Mouse (Mus musculus) erythroblast, adult 5-6 weeks (primary cell): Measurements from ENCODE around the gene Cyp2d34. TPM values are rescaled to one million over a fixed set of nuclear protein-coding genes. Genes with fewer than 3 reads are reported as not detected.

Experiments
- ATAC-seq: replicated peaks from 2 replicates; pipeline ENCODE4 v1.8.0; 2016; ENCODE audit warnings: moderate number of reproducible peaks, mild to moderate bottlenecking, moderate TSS enrichment, inconsistent platforms; ENCODE audit not compliant: poor library complexity, low FRiP score, severe bottlenecking
- total RNA-seq, 2 experiments: library from RNA; stranded (forward) in 1 of 2; stranded (reverse) in 1 of 2; fragments of 150-400 nt in 1 of 2; fragments of 200-764, 138-1000 nt in 1 of 2; gene quantifications; 2 replicates each; pipeline versions ENCODE4 v1.2.3 to v1.2.4; 2015 to 2017; ENCODE audit warnings: low replicate concordance in 2 of 2

The Cyp2d34 gene
- total RNA-seq (2015; ENCODE audit: low replicate concordance) (not detected in 2 replicates), total RNA-seq (2017; ENCODE audit: low replicate concordance) (not detected in 2 replicates)

- no peak for ATAC-seq
These were observed at the start of gene Cyp2d34 for GRCm38 (mm10) chr15:82620531-82621202. Gene Cyp2d34, minus strand, starts transcription at chr15:82620946.

- ATAC-seq, result no peak
These were observed 35.6 kb upstream of the Cyp2d34 start for GRCm38 (mm10) chr15:82656346-82656745.

- no peak for ATAC-seq
These were observed 23.6 kb upstream of the Cyp2d34 start for GRCm38 (mm10) chr15:82644371-82644770.

GRCm38 (mm10) chr15:82643771-82644170, 23.0 kb upstream of the Cyp2d34 start:
- ATAC-seq, result no peak

GRCm38 (mm10) chr15:82642771-82643170, 22.0 kb upstream of the Cyp2d34 start:
- no peak for ATAC-seq

GRCm38 (mm10) chr15:82641921-82642320, 21.2 kb upstream of the Cyp2d34 start:
- no peak for ATAC-seq

GRCm38 (mm10) chr15:82641390-82641789, 20.6 kb upstream of the Cyp2d34 start:
- ATAC-seq, result no peak

- no peak for ATAC-seq
These were observed 19.5 kb upstream of the Cyp2d34 start for GRCm38 (mm10) chr15:82640201-82640600.

GRCm38 (mm10) chr15:82637130-82638075, 16.7 kb upstream of the Cyp2d34 start:
- ATAC-seq, result no peak

GRCm38 (mm10) chr15:82634976-82635375, 14.2 kb upstream of the Cyp2d34 start:
- ATAC-seq, result no peak

- no peak for ATAC-seq
These were observed 1.2 kb upstream of the Cyp2d34 start for GRCm38 (mm10) chr15:82621993-82622392.

GRCm38 (mm10) chr15:82618362-82619020, 2.3 kb downstream of the Cyp2d34 start:
- ATAC-seq, result no peak

- ATAC-seq, result no peak
These were observed 38.1 kb downstream of the Cyp2d34 start for GRCm38 (mm10) chr15:82582621-82583020.

GRCm38 (mm10) chr15:82579071-82579470, 41.7 kb downstream of the Cyp2d34 start:
- ATAC-seq, result no peak

- ATAC-seq, result no peak
These were observed 47.9 kb downstream of the Cyp2d34 start for GRCm38 (mm10) chr15:82572856-82573255.

Other genes starting within 250 kb of the Cyp2d34 start
- gene Cyp2d22, start 240.7 kb downstream of the Cyp2d34 start, total RNA-seq (2015; ENCODE audit: low replicate concordance), result not detected in 2 replicates
- 0.26 TPM in 1 of 2 replicates, not detected in the other for gene Cyp2d22, start 240.7 kb downstream of the Cyp2d34 start, total RNA-seq (2017; ENCODE audit: low replicate concordance)
- not detected in 2 replicates for gene Cyp2d11, start 226.9 kb downstream of the Cyp2d34 start, total RNA-seq (2015; ENCODE audit: low replicate concordance)
- not detected in 2 replicates for gene Cyp2d11, start 226.9 kb downstream of the Cyp2d34 start, total RNA-seq (2017; ENCODE audit: low replicate concordance)
- not detected in 2 replicates for gene Cyp2d10, start 213.8 kb downstream of the Cyp2d34 start, total RNA-seq (2015; ENCODE audit: low replicate concordance)
- not detected in 2 replicates for gene Cyp2d10, start 213.8 kb downstream of the Cyp2d34 start, total RNA-seq (2017; ENCODE audit: low replicate concordance)
- not detected in 2 replicates for gene Cyp2d9, start 187.5 kb downstream of the Cyp2d34 start, total RNA-seq (2015; ENCODE audit: low replicate concordance)
- not detected in 2 replicates for gene Cyp2d9, start 187.5 kb downstream of the Cyp2d34 start, total RNA-seq (2017; ENCODE audit: low replicate concordance)
- gene Cyp2d12, start 65.9 kb downstream of the Cyp2d34 start, total RNA-seq (2015; ENCODE audit: low replicate concordance), result not detected in 2 replicates
- 0.56 TPM in 1 of 2 replicates, not detected in the other for gene Cyp2d12, start 65.9 kb downstream of the Cyp2d34 start, total RNA-seq (2017; ENCODE audit: low replicate concordance)
- gene Cyp2d40, start 143.2 kb upstream of the Cyp2d34 start, total RNA-seq (2015; ENCODE audit: low replicate concordance), result not detected in 2 replicates
- gene Cyp2d40, start 143.2 kb upstream of the Cyp2d34 start, total RNA-seq (2017; ENCODE audit: low replicate concordance), result not detected in 2 replicates
- gene Cyp2d26, start 173.3 kb upstream of the Cyp2d34 start, total RNA-seq (2015; ENCODE audit: low replicate concordance), result not detected in 2 replicates
- gene Cyp2d26, start 173.3 kb upstream of the Cyp2d34 start, total RNA-seq (2017; ENCODE audit: low replicate concordance), result not detected in 2 replicates